Mouse (Mus musculus) cerebellum, adult 11-12 months (tissue): ENCODE results near the gene Nf1.

ENCODE experiments used
- DNase-seq: peaks from one replicate; pipeline ENCODE4 v3.0.0; 2022

The Nf1 gene

DNA sequence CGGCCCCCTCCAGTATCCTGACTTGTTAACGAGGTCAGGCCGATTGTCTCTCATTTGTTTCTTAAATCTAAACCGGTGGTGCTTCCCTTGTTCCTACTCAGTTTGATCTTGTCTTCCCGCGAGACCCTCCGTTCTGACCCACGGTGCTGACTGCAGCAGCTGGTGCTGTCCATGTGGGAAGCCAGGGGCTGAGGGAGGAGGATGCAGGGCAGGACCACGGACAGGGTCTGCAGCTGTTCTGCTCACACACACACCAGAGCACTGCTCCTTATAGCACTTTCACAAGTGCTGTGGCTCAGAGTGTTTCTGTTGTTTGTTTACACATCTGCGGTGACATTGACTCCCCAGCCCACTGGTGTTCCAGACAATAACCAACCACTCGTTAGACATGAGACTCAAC lies 254.0 kb downstream of the Nf1 start:
- no peak for DNase-seq

DNA sequence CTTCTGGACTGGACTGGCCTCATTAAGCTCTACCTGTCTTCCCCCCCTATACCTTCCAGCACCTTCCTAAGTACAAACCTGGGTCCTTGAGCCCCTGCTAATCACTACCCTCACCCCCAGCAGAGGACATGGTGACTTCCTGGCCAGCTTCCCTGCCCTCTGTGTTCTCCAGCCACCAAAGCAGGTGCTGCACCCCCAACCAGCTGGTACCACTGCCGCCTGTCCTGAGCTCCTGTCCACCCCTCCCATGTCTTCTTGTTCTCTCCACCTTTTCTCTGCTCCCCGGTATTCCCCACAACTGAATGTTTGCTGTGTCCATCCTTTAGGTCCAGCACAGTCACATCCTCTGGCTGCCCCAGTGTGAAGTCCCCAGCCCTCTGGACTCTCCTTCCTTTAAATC lies 271.0 kb downstream of the Nf1 start:
- no peak for DNase-seq

DNA sequence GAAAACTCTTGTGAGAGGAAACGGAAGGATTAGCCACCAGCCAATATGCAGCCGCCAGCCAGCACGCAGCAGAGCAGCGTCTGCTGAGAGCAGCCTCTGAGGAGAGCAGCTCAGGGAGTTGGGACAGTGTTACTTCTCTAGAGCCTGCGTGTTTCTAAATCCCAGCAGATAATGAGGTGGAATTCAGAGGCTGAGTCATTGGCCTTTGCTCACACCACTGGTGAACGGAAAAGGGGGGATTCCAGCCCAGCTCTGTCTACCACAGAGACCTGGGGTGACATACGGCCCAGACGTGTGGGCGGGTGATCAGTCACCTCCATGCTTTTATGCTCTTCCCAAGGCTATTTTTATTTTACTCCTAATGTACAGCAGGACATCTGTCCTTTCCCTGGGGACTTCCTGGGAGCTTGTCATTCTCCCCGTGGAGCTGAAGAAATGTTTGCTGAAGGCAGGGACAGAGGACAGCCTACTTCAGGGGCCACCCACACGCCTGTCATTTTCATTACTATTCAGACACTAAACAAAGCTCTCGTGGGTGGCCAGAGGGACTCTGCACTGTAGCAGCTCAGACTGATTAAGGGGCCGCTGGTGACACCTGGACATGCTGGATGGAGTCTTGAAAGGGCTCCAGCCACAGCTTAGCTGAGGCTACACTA lies 271.6 kb downstream of the Nf1 start:
- no peak for DNase-seq

DNA sequence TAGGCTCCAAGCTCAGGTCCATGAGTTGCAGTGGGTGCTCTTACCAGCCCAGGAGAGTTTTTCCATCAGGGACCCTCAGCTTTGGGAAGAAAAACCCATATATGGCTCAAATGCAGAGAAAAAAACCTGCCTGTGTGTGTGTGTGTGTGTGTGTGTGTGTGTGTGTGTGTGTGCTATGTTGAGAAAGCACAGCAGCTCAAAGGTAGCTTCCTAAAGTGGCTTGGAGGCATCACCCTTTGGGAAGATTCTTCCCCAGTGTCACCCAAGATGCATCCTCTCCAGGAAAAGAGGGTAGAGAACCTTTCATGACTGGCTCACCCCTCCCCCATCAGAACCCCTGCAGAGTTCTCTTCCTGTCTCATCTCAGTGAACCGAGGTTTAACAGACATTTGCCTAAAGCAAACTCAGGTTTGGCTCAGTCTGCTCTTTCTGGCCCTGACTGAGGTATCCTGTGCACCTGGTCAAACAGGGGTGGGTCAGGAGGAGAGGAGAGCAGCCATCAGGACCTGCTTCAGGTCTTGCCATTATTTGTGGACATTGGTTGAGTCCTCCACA lies 272.6 kb downstream of the Nf1 start:
- DNase-seq, result no peak

DNA sequence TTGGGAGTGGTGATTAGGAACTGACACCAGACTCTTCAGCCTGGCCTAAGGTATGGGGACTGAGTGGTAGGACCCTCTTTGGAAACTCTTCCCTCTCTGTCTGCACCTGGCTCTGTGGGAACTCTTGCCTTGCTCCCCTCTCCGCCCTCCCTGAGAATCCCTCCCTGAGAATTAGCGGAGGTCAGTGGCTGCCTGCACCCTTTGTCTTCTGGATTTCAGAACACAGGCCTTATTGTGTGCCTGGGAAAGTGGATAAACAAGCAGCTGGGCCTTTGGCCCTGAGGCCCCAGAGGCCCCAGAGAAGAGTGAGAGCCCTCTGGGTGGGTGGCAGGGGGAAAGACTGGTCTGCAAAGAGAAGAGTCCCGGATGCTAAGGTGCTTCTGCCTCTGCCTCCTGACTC lies 273.6 kb downstream of the Nf1 start:
- no peak for DNase-seq

DNA sequence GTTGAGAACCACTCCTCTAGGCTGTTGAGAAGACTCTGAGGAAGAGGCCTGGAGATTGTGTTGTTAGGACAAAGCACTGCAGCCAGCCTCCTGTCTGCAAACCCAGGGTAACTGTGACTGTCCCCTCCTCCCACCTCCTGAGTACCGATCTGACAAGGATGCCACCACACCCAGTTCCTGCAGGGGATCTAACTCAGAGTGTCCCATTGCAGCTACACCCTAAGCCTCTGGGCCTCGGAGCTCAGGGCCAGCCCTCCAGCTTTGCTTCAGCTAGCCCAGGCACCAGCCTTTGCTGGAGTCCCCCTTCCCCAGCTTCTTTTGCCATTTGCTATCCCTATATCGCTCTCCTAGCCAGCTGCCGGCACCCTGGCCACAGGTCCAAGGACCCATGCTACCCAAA lies 274.2 kb downstream of the Nf1 start:
- no peak for DNase-seq

DNA sequence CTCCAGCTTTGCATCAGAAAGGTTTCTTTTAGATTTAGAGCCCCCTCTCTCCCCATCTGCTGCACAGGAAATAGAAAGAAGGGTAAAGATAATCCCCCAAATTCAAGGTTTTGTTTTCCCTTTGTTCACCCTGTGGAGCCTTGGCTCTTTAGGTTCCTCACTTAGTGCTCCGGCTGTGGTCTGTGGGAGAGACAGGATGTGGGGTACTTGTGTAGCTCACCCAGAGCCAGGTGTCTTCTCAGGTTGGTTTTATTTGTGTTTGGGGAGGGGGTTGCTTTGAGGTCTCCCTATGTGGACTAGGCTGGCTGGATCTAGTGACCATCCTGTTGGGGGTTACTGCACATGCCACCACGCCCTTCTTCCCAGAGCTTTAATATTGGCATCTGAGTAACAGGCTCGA lies 275.4 kb downstream of the Nf1 start:
- no peak for DNase-seq

DNA sequence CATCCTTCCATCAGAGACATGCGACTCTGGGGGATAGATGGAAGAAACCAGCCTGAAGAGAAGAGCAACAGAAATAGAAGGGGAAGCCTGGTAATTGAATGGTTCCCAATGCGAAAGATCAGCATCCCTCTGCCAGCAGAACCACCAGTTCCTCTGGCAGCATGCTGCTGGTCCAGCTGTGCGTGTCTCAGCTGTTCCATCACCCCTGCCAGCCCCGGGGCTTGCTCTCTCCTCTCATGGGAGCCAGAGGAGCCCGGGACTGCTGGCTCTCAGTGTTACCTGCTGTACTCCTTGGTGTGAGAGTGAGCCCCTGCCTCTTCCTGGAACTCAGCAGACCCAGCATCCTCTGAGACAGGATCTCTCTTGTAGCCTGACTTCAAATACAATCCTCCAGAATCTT lies 276.4 kb downstream of the Nf1 start:
- DNase-seq, result no peak

DNA sequence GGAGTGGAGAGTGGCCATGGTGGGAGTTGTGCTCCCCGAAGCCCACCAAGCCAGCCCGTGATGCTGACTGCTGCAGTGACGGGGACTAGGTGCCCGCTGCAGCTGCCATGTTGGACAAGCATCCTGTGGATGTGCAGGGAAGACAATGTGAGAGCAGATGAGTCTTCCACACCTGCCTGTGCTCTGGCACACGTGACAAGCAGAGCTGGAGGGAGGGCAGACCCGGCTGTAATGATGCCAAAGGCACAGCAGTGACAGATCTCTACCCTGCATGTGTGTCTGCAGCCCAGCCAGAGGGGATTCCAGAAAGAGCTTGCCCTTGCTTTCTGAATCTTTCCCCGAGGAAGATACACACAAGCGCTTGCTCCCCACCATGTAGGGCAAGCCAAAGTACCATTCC lies 278.5 kb downstream of the Nf1 start:
- DNase-seq, result no peak

DNA sequence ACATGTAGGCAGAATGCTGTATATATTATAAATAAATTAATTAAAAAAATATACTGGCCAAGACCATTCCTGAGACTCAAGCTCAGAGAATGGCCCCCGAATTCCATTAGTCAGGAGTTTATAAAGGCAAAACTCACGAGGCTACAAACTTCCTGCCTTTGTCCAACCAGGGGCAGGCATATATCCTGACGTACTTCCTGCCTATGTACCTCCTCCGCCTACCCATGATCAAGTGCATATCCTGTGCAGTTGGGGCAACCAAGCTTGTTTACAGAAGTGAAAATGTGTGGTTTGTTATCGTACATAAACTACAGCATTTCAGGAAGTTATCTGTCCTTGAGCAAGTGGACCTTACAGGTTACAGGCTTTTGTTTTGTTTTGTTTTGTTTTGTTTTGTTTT lies 283.5 kb downstream of the Nf1 start:
- DNase-seq, result no peak

DNA sequence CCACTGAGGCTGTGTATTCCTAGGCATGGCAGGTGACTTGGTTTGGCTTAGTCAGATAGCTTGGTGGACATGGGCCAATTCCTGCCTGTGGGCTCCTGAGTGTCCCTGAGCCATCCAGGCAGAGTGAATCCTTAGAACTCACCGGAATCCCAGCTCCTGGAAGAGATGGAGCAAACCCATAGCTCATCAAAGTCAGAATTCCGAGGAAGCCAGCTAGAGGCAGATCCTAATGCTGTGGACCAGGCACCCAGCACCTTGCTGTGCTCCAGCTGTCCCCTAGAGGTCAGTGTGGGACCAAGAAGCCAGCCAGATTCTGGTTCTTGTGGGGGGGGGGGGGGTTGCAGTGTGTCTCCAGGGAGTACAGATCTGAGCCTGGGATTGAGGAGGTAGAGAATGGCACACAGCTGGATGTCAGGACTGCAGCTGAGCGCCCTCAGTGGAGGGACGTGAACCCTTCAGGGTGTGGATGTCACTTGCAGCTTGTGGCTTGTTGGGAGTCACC lies 285.4 kb downstream of the Nf1 start:
- peak; percentile 78 for DNase-seq

DNA sequence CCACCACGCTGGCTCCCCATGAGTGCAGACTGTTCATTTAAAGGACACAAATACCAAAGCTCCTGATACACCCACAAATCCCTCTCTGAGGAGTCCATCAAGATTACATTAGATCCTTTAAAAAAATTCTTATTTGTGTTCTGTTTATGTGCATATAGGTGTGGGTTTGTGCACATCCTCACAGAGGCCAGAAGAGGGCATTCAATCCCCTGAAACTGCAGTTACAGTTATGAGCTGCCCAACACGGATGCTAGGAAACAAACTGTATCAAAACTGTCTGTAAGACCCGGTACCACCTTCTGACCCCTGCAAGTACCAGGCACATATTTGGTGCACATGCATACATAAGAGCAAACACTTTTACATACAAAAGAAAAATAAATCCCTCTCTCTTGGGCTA lies 289.2 kb downstream of the Nf1 start:
- DNase-seq, result no peak

DNA sequence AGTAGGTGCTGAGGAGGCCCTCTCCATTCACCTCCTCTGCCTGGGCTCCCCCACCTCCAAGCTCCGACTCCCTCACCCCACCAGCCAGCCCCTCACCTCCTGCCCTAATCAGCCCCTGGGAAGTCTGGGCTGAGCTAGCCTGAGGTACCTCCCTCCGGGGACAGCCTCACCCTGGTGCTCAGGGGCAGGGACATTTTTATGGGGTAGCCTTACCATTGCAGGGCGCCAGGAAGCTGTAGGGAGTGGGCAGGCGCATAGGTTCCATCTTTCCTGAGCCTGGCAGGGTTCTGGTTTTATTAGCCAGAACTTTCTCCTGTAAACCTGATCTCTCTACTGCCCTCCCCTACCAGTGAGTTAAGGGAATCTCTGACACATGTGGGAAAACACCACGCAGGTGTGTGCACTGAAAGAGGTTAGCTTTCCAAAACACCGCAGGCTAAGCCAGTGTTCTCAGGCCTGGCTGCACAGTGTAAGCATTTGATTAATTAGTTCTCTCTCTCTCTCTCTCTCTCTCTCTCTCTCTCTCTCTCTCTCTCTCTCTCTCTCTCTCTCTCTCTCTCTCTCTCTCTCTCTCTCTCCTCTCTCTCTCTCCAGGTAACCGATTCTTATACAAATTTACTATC lies 290.4 kb downstream of the Nf1 start:
- DNase-seq, result no peak

DNA sequence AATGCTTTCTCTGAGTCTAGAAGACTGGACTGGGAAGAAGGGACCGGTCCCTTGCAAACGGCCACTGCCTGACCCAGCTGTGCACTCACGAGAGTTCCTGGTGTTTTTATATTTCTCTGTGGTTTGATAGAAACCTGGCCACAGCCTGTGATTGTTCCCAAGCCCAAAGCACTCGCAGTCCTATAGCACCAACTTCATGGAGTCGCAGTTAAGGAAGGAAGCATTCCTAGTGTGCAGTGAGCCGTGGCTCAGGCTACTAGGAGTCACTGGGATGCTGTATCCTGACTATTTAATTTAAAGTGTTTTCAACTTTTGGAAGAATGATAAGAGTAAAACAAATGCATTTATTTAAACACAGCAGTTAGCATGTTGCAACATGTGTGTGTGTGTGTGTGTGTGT lies 291.0 kb downstream of the Nf1 start:
- DNase-seq, result no peak
